Mouse (Mus musculus): ENCODE results near the gene Olfr782. TPM values are rescaled to one million over a fixed set of nuclear protein-coding genes. Genes with fewer than 3 reads are reported as not detected.

Gene Olfr782
- polyA plus RNA-seq, 1 experiment from 2014 or later = not detected

Other genes with a start within 250 kb of the Olfr782 start
- gene Olfr768, start 249.5 kb upstream of the Olfr782 start, polyA plus RNA-seq (2016; fragmentation: Nextera tagmentation; extraction: Ambion mirVana) = not detected in 2 replicates
- gene Olfr769, start 231.0 kb upstream of the Olfr782 start, polyA plus RNA-seq (2016; fragmentation: Nextera tagmentation; extraction: Ambion mirVana) = not detected in 2 replicates
- gene Olfr770, start 209.9 kb upstream of the Olfr782 start, polyA plus RNA-seq (2016; fragmentation: Nextera tagmentation; extraction: Ambion mirVana) = not detected in 2 replicates
- not detected in 2 replicates for gene Olfr771, start 184.1 kb upstream of the Olfr782 start, polyA plus RNA-seq (2016; fragmentation: Nextera tagmentation; extraction: Ambion mirVana)
- gene Olfr772, start 170.9 kb upstream of the Olfr782 start, polyA plus RNA-seq (2016; fragmentation: Nextera tagmentation; extraction: Ambion mirVana) = not detected in 2 replicates
- gene Olfr773, start 161.4 kb upstream of the Olfr782 start, polyA plus RNA-seq (2016; fragmentation: Nextera tagmentation; extraction: Ambion mirVana) = not detected in 2 replicates
- gene Olfr774, start 112.6 kb upstream of the Olfr782 start, polyA plus RNA-seq (2016; fragmentation: Nextera tagmentation; extraction: Ambion mirVana) = not detected in 2 replicates
- not detected in 2 replicates for gene Olfr775, start 100.4 kb upstream of the Olfr782 start, polyA plus RNA-seq (2016; fragmentation: Nextera tagmentation; extraction: Ambion mirVana)
- not detected in 2 replicates for gene Olfr776, start 89.7 kb upstream of the Olfr782 start, polyA plus RNA-seq (2016; fragmentation: Nextera tagmentation; extraction: Ambion mirVana)
- not detected in 2 replicates for gene Olfr777, start 77.4 kb upstream of the Olfr782 start, polyA plus RNA-seq (2016; fragmentation: Nextera tagmentation; extraction: Ambion mirVana)
- gene Olfr780, start 30.7 kb upstream of the Olfr782 start, polyA plus RNA-seq (2016; fragmentation: Nextera tagmentation; extraction: Ambion mirVana) = not detected in 2 replicates
- gene Olfr781, start 20.0 kb upstream of the Olfr782 start, polyA plus RNA-seq (2016; fragmentation: Nextera tagmentation; extraction: Ambion mirVana) = not detected in 2 replicates
- 0.05 TPM in 1 of 2 replicates, not detected in the other for gene Olfr784, start 35.2 kb downstream of the Olfr782 start, polyA plus RNA-seq (2016; fragmentation: Nextera tagmentation; extraction: Ambion mirVana)
- not detected in 2 replicates for gene Olfr785, start 56.6 kb downstream of the Olfr782 start, polyA plus RNA-seq (2016; fragmentation: Nextera tagmentation; extraction: Ambion mirVana)
- gene Olfr786, start 78.5 kb downstream of the Olfr782 start, polyA plus RNA-seq (2016; fragmentation: Nextera tagmentation; extraction: Ambion mirVana) = not detected in 2 replicates
- gene Olfr787, start 113.0 kb downstream of the Olfr782 start, polyA plus RNA-seq (2016; fragmentation: Nextera tagmentation; extraction: Ambion mirVana) = not detected in 2 replicates
- not detected in 2 replicates for gene Olfr788, start 122.1 kb downstream of the Olfr782 start, polyA plus RNA-seq (2016; fragmentation: Nextera tagmentation; extraction: Ambion mirVana)
- gene Olfr789, start 135.9 kb downstream of the Olfr782 start, polyA plus RNA-seq (2016; fragmentation: Nextera tagmentation; extraction: Ambion mirVana) = not detected in 2 replicates
- gene Olfr790, start 149.6 kb downstream of the Olfr782 start, polyA plus RNA-seq (2016; fragmentation: Nextera tagmentation; extraction: Ambion mirVana) = not detected in 2 replicates
- gene Olfr791, start 172.9 kb downstream of the Olfr782 start, polyA plus RNA-seq (2016; fragmentation: Nextera tagmentation; extraction: Ambion mirVana) = not detected in 2 replicates
- gene Olfr792, start 190.3 kb downstream of the Olfr782 start, polyA plus RNA-seq (2016; fragmentation: Nextera tagmentation; extraction: Ambion mirVana) = not detected in 2 replicates
- gene Olfr794, start 218.8 kb downstream of the Olfr782 start, polyA plus RNA-seq (2016; fragmentation: Nextera tagmentation; extraction: Ambion mirVana) = not detected in 2 replicates

Data from heart, embryonic 12.5 days (tissue).